ENCODE assay signal across 9 mouse cellular contexts in genomic region chr9:44478229-44478921, GRCm38 (mm10). TPM values are rescaled to one million over a fixed set of nuclear protein-coding genes. Genes with fewer than 3 reads are reported as not detected.
DNase-seq lines count a peak whose midpoint lies in the region; ATAC-seq and TF ChIP-seq lines count a peak whose summit lies in the region.
"Had no signal": no experiment of that assay in that cellular context is flagged by ENCODE, and none has a peak within 500 bp of the region (broad histone marks: within the 10 kb centered on the region; RNA-seq: fewer than 3 reads in every experiment).

No protein-coding gene starts in this region.

- H3K4me1 ChIP-seq in forebrain, embryonic 16.5 days (replicated peaks; ENCODE audit: control insufficient read depth, insufficient read depth, low read length) = peaks cover 25% of the 10 kb centered on the region
- 0 out of 2 replicates have a peak, but pooled peaks cover 3% of the 10 kb centered on the region for H3K4me1 ChIP-seq in intestine, postnatal 0 days (replicated peaks; ENCODE audit: control insufficient read depth, insufficient read depth, low read length)

- no peaks in the 10 kb centered on the region for H3K27me3 ChIP-seq in forebrain, embryonic 16.5 days (replicated peaks; ENCODE audit: control insufficient read depth, insufficient read depth, low read length)
- H3K27me3 ChIP-seq in intestine, postnatal 0 days (replicated peaks; ENCODE audit: control insufficient read depth, insufficient read depth, low read length) = no peaks in the 10 kb centered on the region
- H3K27me3 ChIP-seq in myocyte (ENCODE audit: control insufficient read depth, insufficient read depth, insufficient read length) = no peaks in the 10 kb centered on the region

- no peaks in the 10 kb centered on the region for H3K36me3 ChIP-seq in forebrain, embryonic 16.5 days (ENCODE audit: control insufficient read depth, insufficient read depth)
- no peaks in the 10 kb centered on the region for H3K36me3 ChIP-seq in intestine, postnatal 0 days (ENCODE audit: control insufficient read depth, insufficient read depth)
- no peaks in the 10 kb centered on the region for H3K36me3 ChIP-seq in myocyte (ENCODE audit: control insufficient read depth, insufficient read depth)

- peak overlapping the region; percentile 75 for H3K4me2 ChIP-seq in forebrain, embryonic 16.5 days (ENCODE audit: low read length)
- peak overlapping the region; percentile 98 for H3K4me2 ChIP-seq in intestine, postnatal 0 days (replicated peaks; ENCODE audit: low read depth)
- peak overlapping the region; percentile 100 for H3K4me2 ChIP-seq in myocyte (ENCODE audit: low read depth)

- peaks cover 7% of the 10 kb centered on the region for H3K79me2 ChIP-seq in myocyte (ENCODE audit: control insufficient read depth, insufficient read depth)

- under 1% methylated on average over 24 of the region's 27 CpGs for WGBS in forebrain, embryonic 16.5 days
- under 1% methylated on average over 23 of the region's 27 CpGs for WGBS in intestine, postnatal 0 days

- H3ac ChIP-seq in myocyte (ENCODE audit: control insufficient read depth, insufficient read length) = peak overlapping the region; percentile 30

- H3K27ac ChIP-seq in forebrain, embryonic 16.5 days (ENCODE audit: low read length) = peak overlapping the region; percentile 98
- peak overlapping the region; percentile 95 for H3K27ac ChIP-seq in intestine, postnatal 0 days (ENCODE audit: low read depth, low read length)

- H3K9ac ChIP-seq in forebrain, embryonic 16.5 days (replicated peaks; ENCODE audit: low read depth, low read length) = peak overlapping the region; percentile 75
- H3K9ac ChIP-seq in intestine, postnatal 0 days (ENCODE audit: low read depth, low read length) = peak overlapping the region; percentile 63

- no peaks in the 10 kb centered on the region for H3K9me3 ChIP-seq in forebrain, embryonic 16.5 days (ENCODE audit: control insufficient read depth, low read length)
- no peaks in the 10 kb centered on the region for H3K9me3 ChIP-seq in intestine, postnatal 0 days (ENCODE audit: control insufficient read depth)

- no peak for TF ChIP-seq POLR2A in myocyte (IDR thresholded peaks at IDR 0.05; ENCODE audit: insufficient read length, low read depth)

- H3K4me3 ChIP-seq in forebrain, embryonic 16.5 days (replicated peaks; ENCODE audit: low read length) = peak overlapping the region; percentile 62
- peak overlapping the region; percentile 74 for H3K4me3 ChIP-seq in intestine, postnatal 0 days (ENCODE audit: low read depth, low read length)
- H3K4me3 ChIP-seq in myocyte = peak overlapping the region; percentile 72

- peak; percentile 49 for DNase-seq in CD4-positive, CD25-positive, alpha-beta regulatory T cell, adult 2 months (ENCODE audit: low read depth, low spot score)
- peak; percentile 81 for DNase-seq in cerebellum, adult 11-12 months
- peak; percentile 55 for DNase-seq in liver
- DNase-seq in thymus, postnatal 25 days = peak; percentile 49

- ATAC-seq in CD4-positive, CD25-positive, alpha-beta regulatory T cell, adult 4 months = no peak
- ATAC-seq in forebrain, embryonic 16.5 days = peak; percentile 41
- ATAC-seq in intestine, postnatal 0 days = peak; percentile 37

- 0 out of 2 replicates have a peak, but pooled peaks have one; percentile 1 for TF ChIP-seq CTCF in intestine, postnatal 0 days (IDR thresholded peaks at IDR 0.05; ENCODE audit: low read depth)

TF ChIP-seq in myocyte, 11 proteins besides CTCF, POLR2A, EP300 and RAD21:
- TF ChIP-seq REST (IDR thresholded peaks at IDR 0.05; ENCODE audit: insufficient read depth, insufficient read length) (no peak), MAX (IDR thresholded peaks at IDR 0.05; ENCODE audit: low read depth) (no peak), POLR2AphosphoS2 (IDR thresholded peaks at IDR 0.05; ENCODE audit: insufficient read length, low read depth) (no peak), MYOG (IDR thresholded peaks at IDR 0.05; ENCODE audit: control insufficient read depth in 1 of 3, insufficient read depth in 1 of 3, insufficient read length in 2 of 3, low read depth in 2 of 3) (no peak), USF1 (IDR thresholded peaks at IDR 0.05; ENCODE audit: low read depth) (no peak), E2F4 (IDR thresholded peaks at IDR 0.05; ENCODE audit: insufficient read depth) (no peak), MYOD1 (IDR thresholded peaks at IDR 0.05; ENCODE audit: control insufficient read depth in 1 of 3, insufficient read length in 2 of 3, low read depth in 2 of 3) (no peak), SRF (IDR thresholded peaks at IDR 0.05; ENCODE audit: control insufficient read depth, insufficient read length, low read depth) (no peak), TCF3 (IDR thresholded peaks at IDR 0.05; ENCODE audit: insufficient read length, low read depth) (no peak), CEBPB (IDR thresholded peaks at IDR 0.05; ENCODE audit: insufficient read depth, poor library complexity, severe bottlenecking) (no peak), TCF12 (IDR thresholded peaks at IDR 0.05; ENCODE audit: insufficient read depth, poor library complexity, severe bottlenecking) (no peak)
TF ChIP-seq in myocyte: peak in this region for 0.

RNA-seq across cellular contexts. Expression of gene Bcl9l, which starts 4.2 kb away (rescaled TPM):
- 10 to 100 TPM; 13.3 to 17.6 TPM for polyA plus RNA-seq in CD4-positive, CD25-positive, alpha-beta regulatory T cell, adult 4 months (2017; shearing (Covaris generic))
- polyA plus RNA-seq in forebrain, embryonic 16.5 days (2015; fragmentation: Nextera tagmentation; extraction: Ambion mirVana) = 13.8 and 15.0 TPM in 2 replicates
- polyA plus RNA-seq in intestine, postnatal 0 days (2015; fragmentation: Nextera tagmentation; extraction: Ambion mirVana) = 4.8 and 4.9 TPM in 2 replicates
- polyA plus RNA-seq in myocyte (2012; fragmentation: generic; extraction: Trizol) = 35.4 TPM

RNA-seq across cellular contexts. Expression of gene Upk2, which starts 23.6 kb away (rescaled TPM):
- polyA plus RNA-seq in CD4-positive, CD25-positive, alpha-beta regulatory T cell, adult 4 months (2017; shearing (Covaris generic)) = not detected
- not detected in 2 replicates for polyA plus RNA-seq in forebrain, embryonic 16.5 days (2015; fragmentation: Nextera tagmentation; extraction: Ambion mirVana)
- not detected in 2 replicates for polyA plus RNA-seq in intestine, postnatal 0 days (2015; fragmentation: Nextera tagmentation; extraction: Ambion mirVana)
- not detected for polyA plus RNA-seq in myocyte (2012; fragmentation: generic; extraction: Trizol)
- polyA plus RNA-seq: large intestine, adult 2 months had no signal

RNA-seq across cellular contexts. Expression of gene Foxr1, which starts 37.4 kb away (rescaled TPM):
- under 1 TPM in 1 of 2 experiments, not detected in 1; 0.43 TPM for polyA plus RNA-seq in CD4-positive, CD25-positive, alpha-beta regulatory T cell, adult 4 months (2017; shearing (Covaris generic))
- not detected in 2 replicates for polyA plus RNA-seq in forebrain, embryonic 16.5 days (2015; fragmentation: Nextera tagmentation; extraction: Ambion mirVana)
- polyA plus RNA-seq in intestine, postnatal 0 days (2015; fragmentation: Nextera tagmentation; extraction: Ambion mirVana) = not detected in 2 replicates
- not detected for polyA plus RNA-seq in myocyte (2012; fragmentation: generic; extraction: Trizol)
- polyA plus RNA-seq: large intestine, adult 2 months had no signal
